Mouse (Mus musculus): ENCODE data around the gene Ccdc157. TPM values are rescaled to one million over a fixed set of nuclear protein-coding genes. Genes with fewer than 3 reads are reported as not detected.
"Not testable (repeated sequence)": the region's sequence is repeated elsewhere in the genome, so short reads cannot be mapped to it uniquely, and the experiment has no call there.

Ccdc157 gene
- total and polyA plus RNA-seq, 3 experiments, result 1.1 to 3.2 (median 1.1) TPM

GRCm38 (mm10) chr11:4113496-4113895, 46.6 kb downstream of the Ccdc157 start:
- ATAC-seq (ENCODE audit: extremely low read depth, insufficient number of reproducible peaks, low FRiP score, poor library complexity, severe bottlenecking), result no peak
- peaks cover 71% of the 10 kb centered on the region for H3K27me3 ChIP-seq (ENCODE audit: insufficient read depth, low read length)
- H3K4me3 ChIP-seq (ENCODE audit: low read depth, low read length), result no peak overlapping the region
- TF ChIP-seq POLR2AphosphoS5 (IDR thresholded peaks at IDR 0.05; ENCODE audit: insufficient replicate concordance, low read depth, low read length) (no peak), TAL1 (conservative IDR thresholded peaks at IDR 0.05; ENCODE audit: low read depth, low read length) (no peak), GATA1 (IDR thresholded peaks at IDR 0.05; ENCODE audit: borderline replicate concordance, low read length) (no peak), GATA2 (IDR thresholded peaks at IDR 0.05; ENCODE audit: borderline replicate concordance, low read depth, low read length) (no peak), CTCF (IDR thresholded peaks at IDR 0.05; ENCODE audit: low read depth, low read length) (no peak)
- peaks cover 24% of the 10 kb centered on the region for H3K4me1 ChIP-seq (ENCODE audit: insufficient read depth, low read depth, low read length)
- no peaks in the 10 kb centered on the region for H3K9me3 ChIP-seq (replicated peaks)
- DNase-seq (ENCODE audit: low spot score), result no peak
- H3K36me3 ChIP-seq (replicated peaks), result peaks cover 8% of the 10 kb centered on the region

DNA sequence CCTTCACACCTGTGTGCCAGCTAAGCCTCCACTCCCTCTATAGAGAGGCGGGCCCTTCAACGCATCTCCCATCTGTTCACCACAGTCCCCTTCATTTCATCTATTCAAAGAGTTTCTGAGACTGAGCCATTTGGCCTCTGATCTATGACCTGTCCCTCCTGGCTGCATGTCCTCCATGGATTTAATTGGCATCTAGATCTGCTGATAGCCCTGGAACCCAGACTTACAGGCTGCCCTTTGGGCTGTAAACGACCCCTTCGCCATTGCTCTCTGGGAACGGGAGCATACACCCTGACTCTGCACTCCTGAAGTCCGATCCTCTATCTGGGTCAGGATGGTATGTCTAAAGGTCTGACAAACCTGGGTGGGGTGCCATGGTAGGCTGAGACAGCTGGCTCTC, 47.2 kb downstream of the Ccdc157 start:
- TF ChIP-seq TAL1 (conservative IDR thresholded peaks at IDR 0.05; ENCODE audit: low read depth, low read length) (no peak), CTCF (IDR thresholded peaks at IDR 0.05; ENCODE audit: low read depth, low read length) (no peak), GATA1 (IDR thresholded peaks at IDR 0.05; ENCODE audit: borderline replicate concordance, low read length) (no peak), POLR2AphosphoS5 (IDR thresholded peaks at IDR 0.05; ENCODE audit: insufficient replicate concordance, low read depth, low read length) (no peak), GATA2 (IDR thresholded peaks at IDR 0.05; ENCODE audit: borderline replicate concordance, low read depth, low read length) (no peak)
- H3K9me3 ChIP-seq (replicated peaks), result no peaks in the 10 kb centered on the region
- H3K36me3 ChIP-seq (replicated peaks), result peaks cover 10% of the 10 kb centered on the region
- H3K4me3 ChIP-seq (ENCODE audit: low read depth, low read length), result no peak overlapping the region
- H3K27me3 ChIP-seq (ENCODE audit: insufficient read depth, low read length), result peaks cover 69% of the 10 kb centered on the region
- DNase-seq (ENCODE audit: low spot score) (no peak), ATAC-seq (ENCODE audit: extremely low read depth, insufficient number of reproducible peaks, low FRiP score, poor library complexity, severe bottlenecking) (no peak)
- H3K4me1 ChIP-seq (ENCODE audit: insufficient read depth, low read depth, low read length), result peaks cover 18% of the 10 kb centered on the region

GRCm38 (mm10) chr11:4112033-4112432, 48.1 kb downstream of the Ccdc157 start:
- Histone ChIP-seq H3K36me3 (replicated peaks) (peaks cover 10% of the 10 kb centered on the region), H3K9me3 (replicated peaks) (no peaks in the 10 kb centered on the region), H3K4me1 (ENCODE audit: insufficient read depth, low read depth, low read length) (peaks cover 12% of the 10 kb centered on the region), H3K4me3 (ENCODE audit: low read depth, low read length) (no peak overlapping the region), H3K27me3 (ENCODE audit: insufficient read depth, low read length) (peaks cover 62% of the 10 kb centered on the region)
- ATAC-seq (ENCODE audit: extremely low read depth, insufficient number of reproducible peaks, low FRiP score, poor library complexity, severe bottlenecking), result no peak
- DNase-seq (ENCODE audit: low spot score), result no peak
- TF ChIP-seq TAL1 (conservative IDR thresholded peaks at IDR 0.05; ENCODE audit: low read depth, low read length) (no peak), GATA1 (IDR thresholded peaks at IDR 0.05; ENCODE audit: borderline replicate concordance, low read length) (no peak), GATA2 (IDR thresholded peaks at IDR 0.05; ENCODE audit: borderline replicate concordance, low read depth, low read length) (no peak), CTCF (IDR thresholded peaks at IDR 0.05; ENCODE audit: low read depth, low read length) (no peak), POLR2AphosphoS5 (IDR thresholded peaks at IDR 0.05; ENCODE audit: insufficient replicate concordance, low read depth, low read length) (no peak)

- DNase-seq (ENCODE audit: low spot score), result no peak
- no peaks in the 10 kb centered on the region for H3K9me3 ChIP-seq (replicated peaks)
- H3K36me3 ChIP-seq (replicated peaks), result peaks cover 12% of the 10 kb centered on the region
- no peak for ATAC-seq (ENCODE audit: extremely low read depth, insufficient number of reproducible peaks, low FRiP score, poor library complexity, severe bottlenecking)
- H3K27me3 ChIP-seq (ENCODE audit: insufficient read depth, low read length), result peaks cover 48% of the 10 kb centered on the region
- no peaks in the 10 kb centered on the region for H3K4me1 ChIP-seq (ENCODE audit: insufficient read depth, low read depth, low read length)
- TF ChIP-seq GATA2 (IDR thresholded peaks at IDR 0.05; ENCODE audit: borderline replicate concordance, low read depth, low read length), result no peak
- TF ChIP-seq TAL1 (conservative IDR thresholded peaks at IDR 0.05; ENCODE audit: low read depth, low read length), result no peak
- no peak for TF ChIP-seq GATA1 (IDR thresholded peaks at IDR 0.05; ENCODE audit: borderline replicate concordance, low read length)
- TF ChIP-seq POLR2AphosphoS5 (IDR thresholded peaks at IDR 0.05; ENCODE audit: insufficient replicate concordance, low read depth, low read length), result no peak
- TF ChIP-seq CTCF (IDR thresholded peaks at IDR 0.05; ENCODE audit: low read depth, low read length), result no peak
- no peak overlapping the region for H3K4me3 ChIP-seq (ENCODE audit: low read depth, low read length)
Observed at GRCm38 (mm10) chr11:4108691-4109090, 51.4 kb downstream of the Ccdc157 start.

GRCm38 (mm10) chr11:4107901-4108300, 52.2 kb downstream of the Ccdc157 start:
- H3K27me3 ChIP-seq (ENCODE audit: insufficient read depth, low read length), result peaks cover 48% of the 10 kb centered on the region
- H3K36me3 ChIP-seq (replicated peaks), result peaks cover 18% of the 10 kb centered on the region
- H3K9me3 ChIP-seq (replicated peaks); DNase-seq (ENCODE audit: low spot score); H3K4me3 ChIP-seq (ENCODE audit: low read depth, low read length); H3K4me1 ChIP-seq (ENCODE audit: insufficient read depth, low read depth, low read length); ATAC-seq (ENCODE audit: extremely low read depth, insufficient number of reproducible peaks, low FRiP score, poor library complexity, severe bottlenecking): not testable (repeated sequence)

DNA sequence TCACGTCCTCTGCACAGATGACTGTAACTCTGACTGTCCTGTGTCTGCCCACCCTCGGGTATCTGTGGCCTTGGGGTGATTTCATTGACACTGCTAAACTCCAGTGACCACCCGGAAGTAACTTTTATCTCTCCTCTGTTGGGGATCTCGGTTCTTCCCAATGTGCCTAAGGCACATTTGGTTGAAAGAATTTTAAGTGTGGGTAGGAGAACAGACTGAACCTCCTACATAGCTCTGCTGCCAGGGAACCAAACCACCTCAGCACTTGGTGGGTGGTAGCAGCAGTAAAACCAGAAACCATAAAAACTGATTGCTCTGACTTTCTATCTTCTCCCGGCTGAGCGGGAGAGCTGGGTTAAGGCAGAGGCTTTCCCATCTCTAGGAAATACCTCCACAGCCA, 54.6 kb downstream of the Ccdc157 start:
- no peak for ATAC-seq (ENCODE audit: extremely low read depth, insufficient number of reproducible peaks, low FRiP score, poor library complexity, severe bottlenecking)

GRCm38 (mm10) chr11:4104989-4105388, 55.1 kb downstream of the Ccdc157 start:
- no peak for ATAC-seq (ENCODE audit: extremely low read depth, insufficient number of reproducible peaks, low FRiP score, poor library complexity, severe bottlenecking)
- Histone ChIP-seq H3K9me3 (replicated peaks) (no peaks in the 10 kb centered on the region), H3K4me1 (ENCODE audit: insufficient read depth, low read depth, low read length) (no peaks in the 10 kb centered on the region), H3K27me3 (ENCODE audit: insufficient read depth, low read length) (peaks cover 39% of the 10 kb centered on the region), H3K4me3 (ENCODE audit: low read depth, low read length) (no peak overlapping the region), H3K36me3 (replicated peaks) (peaks cover 14% of the 10 kb centered on the region)
- TF ChIP-seq TAL1 (conservative IDR thresholded peaks at IDR 0.05; ENCODE audit: low read depth, low read length), result no peak
- TF ChIP-seq CTCF (IDR thresholded peaks at IDR 0.05; ENCODE audit: low read depth, low read length), result no peak
- no peak for TF ChIP-seq GATA1 (IDR thresholded peaks at IDR 0.05; ENCODE audit: borderline replicate concordance, low read length)
- TF ChIP-seq POLR2AphosphoS5 (IDR thresholded peaks at IDR 0.05; ENCODE audit: insufficient replicate concordance, low read depth, low read length), result no peak
- no peak for TF ChIP-seq GATA2 (IDR thresholded peaks at IDR 0.05; ENCODE audit: borderline replicate concordance, low read depth, low read length)
- no peak for DNase-seq (ENCODE audit: low spot score)

More for the DNA sequence above, 54.6 kb downstream of the Ccdc157 start:
- Histone ChIP-seq H3K27me3 (ENCODE audit: insufficient read depth, low read length) (peaks cover 39% of the 10 kb centered on the region), H3K4me1 (ENCODE audit: insufficient read depth, low read depth, low read length) (no peaks in the 10 kb centered on the region), H3K4me3 (ENCODE audit: low read depth, low read length) (no peak overlapping the region), H3K36me3 (replicated peaks) (peaks cover 14% of the 10 kb centered on the region), H3K9me3 (replicated peaks) (no peaks in the 10 kb centered on the region)
- DNase-seq (ENCODE audit: low spot score), result no peak
- TF ChIP-seq GATA1 (IDR thresholded peaks at IDR 0.05; ENCODE audit: borderline replicate concordance, low read length) (no peak), POLR2AphosphoS5 (IDR thresholded peaks at IDR 0.05; ENCODE audit: insufficient replicate concordance, low read depth, low read length) (no peak), CTCF (IDR thresholded peaks at IDR 0.05; ENCODE audit: low read depth, low read length) (no peak), TAL1 (conservative IDR thresholded peaks at IDR 0.05; ENCODE audit: low read depth, low read length) (no peak), GATA2 (IDR thresholded peaks at IDR 0.05; ENCODE audit: borderline replicate concordance, low read depth, low read length) (no peak)
